In genomic region chr5:134458416-134458815, GRCm38 (mm10) we compare ENCODE assay signal across 23 mouse cellular contexts.
"Had no signal": no experiment of that assay in that cellular context is flagged by ENCODE, and none has a peak within 500 bp of the region (broad histone marks: within the 10 kb centered on the region; RNA-seq: fewer than 3 reads in every experiment).

No protein-coding gene starts in this region.

- DNase-seq: gastrocnemius, postnatal 14 days; gastrocnemius, postnatal 36 days; heart, postnatal 14 days; heart, postnatal 36 days; kidney, adult 18-20 months; kidney, adult 8-10 months; kidney, postnatal 10 days; kidney, postnatal 4 days; liver had no signal

- ATAC-seq: hindbrain, embryonic 16.5 days; inflammation-experienced regulatory T-cells, adult 6 months; intestine, embryonic 15.5 days; intestine, postnatal 0 days had no signal

- H3K9me3 ChIP-seq: heart, embryonic 13.5 days; heart, embryonic 15.5 days; intestine, embryonic 15.5 days; limb, embryonic 10.5 days; limb, embryonic 12.5 days had no signal

- H3K27me3 ChIP-seq: heart, embryonic 13.5 days; heart, embryonic 15.5 days; intestine, embryonic 15.5 days; limb, embryonic 12.5 days had no signal

- H3K9ac ChIP-seq: heart, embryonic 13.5 days; heart, embryonic 15.5 days; hindbrain, embryonic 14.5 days; intestine, embryonic 15.5 days; limb, embryonic 12.5 days had no signal

- H3K27ac ChIP-seq: heart, adult 2 months; heart, embryonic 13.5 days; heart, embryonic 15.5 days; hindbrain, embryonic 14.5 days; intestine, embryonic 15.5 days; layer of hippocampus, adult 2 months; left cerebral cortex, adult 2 months; limb, embryonic 10.5 days; limb, embryonic 12.5 days had no signal

- H3K36me3 ChIP-seq: heart, embryonic 15.5 days; intestine, embryonic 15.5 days had no signal

- H3K4me2 ChIP-seq: heart, embryonic 11.5 days; heart, embryonic 13.5 days; heart, embryonic 15.5 days; hindbrain, embryonic 14.5 days; intestine, embryonic 15.5 days; limb, embryonic 12.5 days; liver, embryonic 11.5 days had no signal

- H3K4me3 ChIP-seq: heart, adult 2 months; heart, embryonic 13.5 days; heart, embryonic 15.5 days; intestine, embryonic 15.5 days; layer of hippocampus, adult 2 months; left cerebral cortex, adult 2 months; limb, embryonic 10.5 days; limb, embryonic 12.5 days had no signal
